Mouse (Mus musculus) forebrain, embryonic 11.5 days (tissue): ENCODE data around the gene Lfng. TPM values are rescaled to one million over a fixed set of nuclear protein-coding genes. Genes with fewer than 3 reads are reported as not detected.

Source experiments
- ATAC-seq: fragments of 200-750 bp; cut with Nextera tagmentation; replicated peaks from 2 replicates; pipeline ENCODE4 v1.8.0; 2017; ENCODE audit warnings: moderate TSS enrichment; ENCODE audit not compliant: low FRiP score
- DNase-seq: peaks from one replicate; pipeline ENCODE4 v3.0.0-alpha.2; 2017; ENCODE audit warnings: low spot score
- H3K27ac ChIP-seq: fragments of 300-500 bp; sonication (generic); 2 replicates; pipeline ENCODE4 v1.5.1; 2014; ENCODE audit warnings: low read depth, low read length
- H3K27me3 ChIP-seq: fragments of 300-500 bp; sonication (generic); 2 replicates; pipeline ENCODE4 v1.6.1; 2014; ENCODE audit warnings: mild to moderate bottlenecking, low read length, mixed read lengths; ENCODE audit not compliant: control insufficient read depth, insufficient read depth
- H3K36me3 ChIP-seq: fragments of 300-500 bp; sonication (generic); 2 replicates; pipeline ENCODE4 v1.6.1; 2014; ENCODE audit warnings: mild to moderate bottlenecking, low read length, moderate library complexity, mixed read lengths; ENCODE audit not compliant: control insufficient read depth, insufficient read depth
- H3K4me1 ChIP-seq: fragments of 300-500 bp; sonication (generic); replicated peaks from 2 replicates; pipeline ENCODE4 v1.6.1; 2014; ENCODE audit warnings: low read length, mixed read lengths; ENCODE audit not compliant: control insufficient read depth, insufficient read depth
- H3K4me2 ChIP-seq: fragments of 300-500 bp; sonication (generic); 2 replicates; pipeline ENCODE4 v1.6.1; 2014; ENCODE audit warnings: low read depth, mild to moderate bottlenecking, low read length, moderate library complexity, mixed read lengths; ENCODE audit not compliant: severe bottlenecking
- H3K4me3 ChIP-seq: fragments of 300-500 bp; sonication (generic); 2 replicates; pipeline ENCODE4 v1.5.1; 2014; ENCODE audit warnings: low read depth, low read length
- H3K9ac ChIP-seq: fragments of 300-500 bp; sonication (generic); 2 replicates; pipeline ENCODE4 v1.6.1; 2014; ENCODE audit warnings: low read length
- H3K9me3 ChIP-seq: fragments of 300-500 bp; sonication (generic); 2 replicates; pipeline ENCODE4 v1.6.1; 2016; ENCODE audit warnings: low read length, mixed read lengths; ENCODE audit not compliant: control insufficient read depth
- WGBS: fragments of 180-500 bp; shearing (Covaris S2); extraction: QIAGEN DNeasy Blood & Tissue Kit; methylation state at CpG from one replicate; pipeline ENCODE4 v1.1.7; 2014; 5-methylcytosine and 5-hydroxymethylcytosine counted together
- polyA plus RNA-seq: library from polyadenylated mRNA; unstranded; fragments of >200 nt; fragmentation: Nextera tagmentation; extraction: Ambion mirVana; gene quantifications from 2 replicates; pipeline ENCODE4 v1.2.1, GENCODE M21; 2014

Gene Lfng
- polyA plus RNA-seq, 1 experiment from 2014 or later, result 41.8 TPM

DNA sequence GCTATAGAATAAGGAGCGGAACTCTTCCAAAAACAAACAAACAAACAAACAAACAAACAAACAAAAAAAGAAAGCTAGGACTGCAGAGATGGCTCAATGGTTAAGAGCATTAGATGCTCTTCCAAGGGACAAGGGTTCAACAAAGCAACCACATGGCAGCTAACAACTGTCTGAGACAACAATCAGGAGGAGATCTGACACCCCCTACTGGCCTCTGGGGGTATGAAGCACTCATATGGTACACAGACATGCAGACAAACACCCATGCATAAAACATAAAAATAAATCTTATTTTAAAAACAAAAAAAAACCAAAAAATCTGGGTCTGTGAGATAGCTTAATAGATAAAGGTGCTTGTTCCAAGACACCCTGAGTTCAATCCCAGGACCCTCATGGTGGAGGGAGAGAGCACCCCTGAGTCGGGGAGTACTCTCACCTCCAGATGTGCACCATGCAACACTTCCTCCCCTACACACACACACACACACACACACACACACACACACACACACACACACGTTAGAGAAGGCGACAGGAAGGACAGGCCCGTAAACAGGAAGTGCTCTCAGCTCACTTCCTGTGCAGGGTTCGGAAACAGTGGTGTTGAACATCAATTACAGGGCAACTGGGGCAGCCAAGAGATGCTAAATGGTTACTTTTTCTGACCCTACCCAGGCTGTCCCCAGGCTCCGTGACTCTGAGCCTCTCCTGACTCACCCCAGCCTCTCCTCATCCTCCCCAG lies 29.4 kb downstream of the Lfng start:
- H3K27me3 ChIP-seq, result no peaks in the 10 kb centered on the region
- no peaks in the 10 kb centered on the region for H3K9me3 ChIP-seq
- no peak overlapping the region for H3K4me2 ChIP-seq
- H3K27ac ChIP-seq, result no peak overlapping the region
- no peak overlapping the region for H3K9ac ChIP-seq
- H3K36me3 ChIP-seq, result peaks cover 31% of the 10 kb centered on the region
- no peak overlapping the region for H3K4me3 ChIP-seq
- H3K4me1 ChIP-seq, result peaks cover 5% of the 10 kb centered on the region; the same call in 1 of the 2 replicates
- ATAC-seq (no peak), DNase-seq (no peak)
- WGBS, result 96% methylated on average over 7 of the region's 7 CpGs

- Histone ChIP-seq H3K4me1 (peaks cover 7% of the 10 kb centered on the region; the same call in 1 of the 2 replicates), H3K9ac (no peak overlapping the region), H3K4me2 (no peak overlapping the region), H3K36me3 (peaks cover 26% of the 10 kb centered on the region), H3K27me3 (no peaks in the 10 kb centered on the region), H3K27ac (no peak overlapping the region), H3K4me3 (no peak overlapping the region), H3K9me3 (no peaks in the 10 kb centered on the region)
- WGBS, result 87% methylated on average over 6 of the region's 6 CpGs
- DNase-seq (no peak), ATAC-seq (no peak)
Measured at GRCm38 (mm10) chr5:140637058-140637410, 29.9 kb downstream of the Lfng start.

- Histone ChIP-seq H3K27me3 (no peaks in the 10 kb centered on the region), H3K4me2 (no peak overlapping the region), H3K9ac (no peak overlapping the region), H3K27ac (no peak overlapping the region), H3K4me3 (no peak overlapping the region), H3K4me1 (peaks cover 8% of the 10 kb centered on the region; the same call in 1 of the 2 replicates), H3K9me3 (no peaks in the 10 kb centered on the region), H3K36me3 (peaks cover 26% of the 10 kb centered on the region)
- DNase-seq, result no peak
- WGBS, result 90% methylated on average over 3 of the region's 3 CpGs
- ATAC-seq, result no peak
Measured at GRCm38 (mm10) chr5:140637989-140638388, 30.9 kb downstream of the Lfng start.

DNA sequence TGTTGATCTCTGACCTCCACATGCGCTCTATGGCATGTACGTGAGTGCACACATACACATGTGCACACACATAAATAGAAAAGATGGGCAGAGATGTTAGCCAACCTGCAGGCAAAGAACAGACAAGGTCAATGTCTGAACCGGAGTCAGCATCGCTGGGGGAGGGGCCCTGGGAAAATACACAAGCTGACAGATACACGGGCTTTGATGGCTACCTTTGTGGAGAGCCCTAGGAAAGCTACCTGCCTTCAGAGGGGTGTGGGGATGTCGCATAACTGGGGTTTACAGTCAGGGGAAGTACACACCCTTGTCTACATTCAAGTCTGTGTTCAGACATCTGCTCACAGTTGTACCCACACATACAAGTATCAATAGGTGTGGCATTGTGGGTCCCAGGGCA lies 31.4 kb downstream of the Lfng start:
- ATAC-seq, result no peak
- 94% methylated on average over 6 of the region's 6 CpGs for WGBS
- no peak for DNase-seq

GRCm38 (mm10) chr5:140639312-140639711 lies 32.2 kb downstream of the Lfng start:
- H3K36me3 ChIP-seq, result peaks cover 21% of the 10 kb centered on the region
- H3K4me1 ChIP-seq, result peaks cover 8% of the 10 kb centered on the region; the same call in 1 of the 2 replicates
- 95% methylated on average over 4 of the region's 4 CpGs for WGBS

More for the DNA sequence above, 31.4 kb downstream of the Lfng start:
- H3K27me3 ChIP-seq, result no peaks in the 10 kb centered on the region
- no peak overlapping the region for H3K9ac ChIP-seq
- H3K36me3 ChIP-seq, result peaks cover 21% of the 10 kb centered on the region
- no peak overlapping the region for H3K4me2 ChIP-seq
- no peak overlapping the region for H3K27ac ChIP-seq
- H3K4me1 ChIP-seq, result peaks cover 8% of the 10 kb centered on the region; the same call in 1 of the 2 replicates
- H3K4me3 ChIP-seq, result no peak overlapping the region
- no peaks in the 10 kb centered on the region for H3K9me3 ChIP-seq

GRCm38 (mm10) chr5:140639871-140640270 lies 32.8 kb downstream of the Lfng start:
- DNase-seq (no peak), ATAC-seq (no peak)
- H3K4me2 ChIP-seq, result no peak overlapping the region
- no peak overlapping the region for H3K27ac ChIP-seq
- H3K9ac ChIP-seq, result no peak overlapping the region
- H3K9me3 ChIP-seq, result no peaks in the 10 kb centered on the region
- peaks cover 7% of the 10 kb centered on the region; the same call in 1 of the 2 replicates for H3K4me1 ChIP-seq
- H3K27me3 ChIP-seq, result no peaks in the 10 kb centered on the region
- H3K36me3 ChIP-seq, result peaks cover 19% of the 10 kb centered on the region
- 92% methylated on average over 14 of the region's 14 CpGs for WGBS
- no peak overlapping the region for H3K4me3 ChIP-seq

More at GRCm38 (mm10) chr5:140639312-140639711, 32.2 kb downstream of the Lfng start:
- no peak for ATAC-seq
- no peak overlapping the region for H3K4me2 ChIP-seq
- no peaks in the 10 kb centered on the region for H3K9me3 ChIP-seq
- no peak overlapping the region for H3K9ac ChIP-seq
- DNase-seq, result no peak
- no peaks in the 10 kb centered on the region for H3K27me3 ChIP-seq
- no peak overlapping the region for H3K27ac ChIP-seq
- H3K4me3 ChIP-seq, result no peak overlapping the region

DNA sequence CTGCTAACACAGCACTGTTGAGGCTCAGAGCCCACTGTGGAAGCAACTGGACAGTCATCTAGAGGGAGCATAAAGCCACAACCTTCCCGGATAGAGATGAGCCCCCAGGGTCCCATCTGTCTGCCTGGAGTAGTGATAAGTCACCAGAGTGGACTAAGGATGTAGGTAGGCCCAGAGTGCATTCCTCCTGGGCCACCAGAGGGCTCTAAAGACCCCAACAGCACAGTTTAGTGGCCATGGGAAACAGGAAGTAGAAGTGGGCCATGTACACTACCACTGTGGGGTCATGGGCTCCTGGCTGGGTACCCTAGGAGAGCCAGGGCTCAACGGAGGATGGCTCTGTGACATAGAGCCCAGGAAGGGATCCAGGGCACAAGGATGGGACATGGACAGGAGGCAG lies 33.7 kb downstream of the Lfng start:
- Histone ChIP-seq H3K27ac (no peak overlapping the region), H3K4me3 (no peak overlapping the region)
- no peak for ATAC-seq

GRCm38 (mm10) chr5:140641254-140641928 lies 34.3 kb downstream of the Lfng start:
- 77% methylated on average over 10 of the region's 10 CpGs for WGBS
- peaks cover 16% of the 10 kb centered on the region; the same call in 1 of the 2 replicates for H3K4me1 ChIP-seq
- H3K4me2 ChIP-seq, result no peak overlapping the region
- no peak overlapping the region for H3K9ac ChIP-seq
- H3K9me3 ChIP-seq, result no peaks in the 10 kb centered on the region
- no peaks in the 10 kb centered on the region for H3K27me3 ChIP-seq
- DNase-seq (no peak), ATAC-seq (no peak)
- no peak overlapping the region for H3K4me3 ChIP-seq
- H3K36me3 ChIP-seq, result peaks cover 16% of the 10 kb centered on the region; the same call in 1 of the 2 replicates
- H3K27ac ChIP-seq, result no peak overlapping the region

More for the DNA sequence above, 33.7 kb downstream of the Lfng start:
- Histone ChIP-seq H3K36me3 (peaks cover 16% of the 10 kb centered on the region; the same call in 1 of the 2 replicates), H3K27me3 (no peaks in the 10 kb centered on the region), H3K4me1 (peaks cover 11% of the 10 kb centered on the region; the same call in 1 of the 2 replicates), H3K9ac (no peak overlapping the region), H3K4me2 (no peak overlapping the region), H3K9me3 (no peaks in the 10 kb centered on the region)
- no peak for DNase-seq
- 92% methylated on average over 2 of the region's 2 CpGs for WGBS
